Mouse (Mus musculus) megakaryocyte, embryonic 14.5 days (primary cell): Measurements from ENCODE around the gene Lsm14b.

Experiments
- FLI1 ChIP-seq: IDR thresholded peaks from 2 replicates; pipeline ENCODE4 v1.6.1; 2012; ENCODE audit warnings: low read length, inconsistent platforms, mixed read lengths
- GATA1 ChIP-seq: IDR thresholded peaks from 3 replicates; pipeline ENCODE4 v1.6.1; 2012; ENCODE audit warnings: mixed read lengths, low read length, inconsistent platforms, borderline replicate concordance

DNA sequence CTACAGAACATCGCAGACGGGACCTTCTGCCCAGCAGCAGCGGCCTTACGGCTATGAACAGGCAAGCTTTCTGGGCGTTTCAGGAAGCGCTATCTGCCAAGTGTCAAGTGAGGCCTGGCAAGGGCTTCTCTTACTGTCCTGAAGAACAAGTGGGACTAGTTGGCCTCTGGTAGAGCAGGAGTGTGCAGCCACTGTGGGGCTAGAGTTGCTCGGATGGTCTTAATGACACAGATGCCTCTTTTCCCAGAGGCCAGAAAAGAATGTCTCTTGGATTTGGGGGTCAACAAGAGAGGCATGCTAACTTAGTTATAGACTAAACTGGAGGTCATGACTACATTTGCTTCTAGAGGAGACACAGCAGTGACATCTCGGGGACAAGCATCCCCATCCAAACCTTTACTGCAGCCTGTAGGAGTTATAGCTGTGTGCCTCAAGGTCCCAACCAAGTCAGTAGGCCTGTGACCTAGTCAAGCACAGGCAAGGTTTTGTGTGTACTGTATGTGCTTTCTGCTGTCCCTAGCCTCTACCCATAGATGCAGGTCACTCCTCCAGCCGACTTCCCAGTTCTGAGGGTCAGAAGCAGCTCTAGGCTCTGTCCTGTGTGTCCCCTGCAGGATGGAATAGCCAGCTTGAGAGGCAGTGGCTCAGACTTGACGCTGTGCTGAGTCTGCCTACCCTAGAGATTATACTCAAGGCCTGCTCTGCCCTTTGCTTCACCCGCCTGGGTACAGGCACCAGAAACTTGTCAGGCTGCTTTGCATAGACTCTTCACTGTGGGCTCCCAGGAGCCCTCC is 38.7 kb downstream of the Lsm14b start:
- no peak for TF ChIP-seq GATA1
- TF ChIP-seq FLI1 = no peak
